Mouse (Mus musculus): ENCODE data around the gene Adgra3. TPM values are rescaled to one million over a fixed set of nuclear protein-coding genes. Genes with fewer than 3 reads are reported as not detected.
A peak's percentile ranks its signal among the peaks of the same experiment; 100 is the strongest.

Gene Adgra3
- polyA plus RNA-seq, 1 experiment: 16.2 TPM

DNA sequence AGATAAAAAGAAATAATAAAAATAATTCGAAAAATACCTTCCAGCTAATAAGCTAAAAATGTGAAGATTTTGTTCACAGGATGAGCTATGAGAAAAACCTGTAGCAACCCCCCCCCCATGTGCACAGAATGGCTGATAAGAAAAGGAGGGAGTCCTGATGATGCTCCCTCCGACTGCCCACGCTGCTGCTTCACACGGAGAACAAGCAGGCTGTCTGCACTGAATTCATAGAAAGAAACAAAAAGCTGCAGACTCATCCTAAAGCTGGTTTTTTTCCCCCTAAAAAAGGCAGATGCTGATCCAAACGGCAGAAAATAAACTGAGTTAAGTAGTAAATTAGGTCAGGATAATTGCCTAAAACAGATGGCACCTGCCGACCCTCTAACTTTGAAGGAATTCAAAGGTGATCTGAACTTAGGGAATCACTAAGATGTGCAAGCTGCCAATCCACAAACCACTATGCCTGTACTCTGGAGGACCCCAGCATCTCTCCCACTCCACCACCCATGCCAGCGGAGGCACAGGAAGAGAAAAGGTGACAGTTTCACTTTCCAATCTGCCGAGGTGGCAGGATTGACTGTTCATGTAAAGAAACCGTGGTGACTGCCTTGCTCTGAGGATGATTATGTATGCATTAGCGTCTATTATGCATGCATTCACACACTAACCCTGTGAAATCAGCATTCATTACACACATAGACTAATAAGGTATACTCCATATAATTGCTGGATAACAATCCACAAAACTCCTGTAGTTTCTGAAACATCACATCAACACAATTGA is 70.6 kb downstream of the Adgra3 start:
- 73% methylated on average over 10 of the region's 10 CpGs for WGBS
- no peak for DNase-seq (ENCODE audit: low read depth, low spot score)

DNA sequence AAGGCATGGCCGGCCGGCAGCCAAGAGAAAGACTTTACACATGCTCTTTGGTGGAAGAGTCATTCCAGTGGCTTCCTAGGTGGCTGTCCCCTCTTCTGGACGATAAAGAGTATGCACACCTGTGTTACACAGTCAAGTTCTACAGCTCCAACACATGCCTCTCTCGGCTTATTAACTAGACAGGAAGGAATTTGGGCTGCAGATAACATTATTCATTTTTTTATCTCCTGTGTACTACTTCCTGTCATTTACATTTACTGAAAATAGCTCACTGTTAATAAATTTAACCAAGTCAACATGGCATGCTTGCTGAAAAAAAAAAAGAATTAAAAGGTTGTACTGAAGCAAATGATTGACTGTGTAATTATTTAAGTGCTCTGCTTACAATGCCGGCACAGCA is 78.1 kb downstream of the Adgra3 start:
- 57% methylated on average over 5 of the region's 5 CpGs for WGBS
- no peak for DNase-seq (ENCODE audit: low read depth, low spot score)

DNA sequence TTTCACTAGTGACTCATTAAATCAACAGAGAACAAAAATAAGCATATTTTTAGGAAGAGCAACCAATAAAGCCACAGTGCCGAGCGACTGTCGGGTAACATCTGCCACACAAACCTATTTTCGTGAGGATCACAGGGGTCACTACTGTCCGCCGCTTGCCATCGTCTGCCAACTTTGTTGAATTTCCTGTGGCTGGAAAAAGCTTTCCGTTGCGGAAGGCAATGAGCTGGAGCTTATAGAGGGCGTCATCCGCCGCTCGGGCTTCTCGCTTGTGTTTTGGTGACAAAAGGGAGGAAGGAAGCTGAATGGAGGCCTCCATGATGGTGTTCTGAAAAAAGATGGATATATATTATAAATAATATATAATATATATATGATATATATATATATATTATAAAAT is 79.6 kb downstream of the Adgra3 start:
- 89% methylated on average over 14 of the region's 14 CpGs for WGBS
- no peak for DNase-seq (ENCODE audit: low read depth, low spot score)

DNA sequence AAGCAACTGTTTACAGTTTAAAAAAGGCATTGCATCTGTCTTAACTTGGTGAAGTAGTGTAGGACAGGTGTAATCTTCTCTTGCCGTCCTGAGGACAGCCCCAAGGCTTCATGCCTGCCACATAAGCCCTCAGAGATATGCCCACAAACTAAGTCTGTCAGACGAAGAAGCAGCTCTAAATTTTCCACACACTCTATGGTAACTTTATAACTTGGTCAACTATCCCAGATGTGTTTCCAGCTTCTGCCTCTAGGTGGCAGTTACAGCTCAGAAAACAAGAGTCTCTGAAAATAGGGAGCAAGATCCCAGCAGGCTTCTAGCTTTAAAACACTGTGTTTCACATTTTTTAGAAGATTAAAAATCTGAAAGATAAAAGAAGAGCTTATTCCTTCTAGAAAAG is 82.8 kb downstream of the Adgra3 start:
- 33% methylated on average over 2 of the region's 2 CpGs for WGBS
- peak; percentile 64 for DNase-seq (ENCODE audit: low read depth, low spot score)

DNA sequence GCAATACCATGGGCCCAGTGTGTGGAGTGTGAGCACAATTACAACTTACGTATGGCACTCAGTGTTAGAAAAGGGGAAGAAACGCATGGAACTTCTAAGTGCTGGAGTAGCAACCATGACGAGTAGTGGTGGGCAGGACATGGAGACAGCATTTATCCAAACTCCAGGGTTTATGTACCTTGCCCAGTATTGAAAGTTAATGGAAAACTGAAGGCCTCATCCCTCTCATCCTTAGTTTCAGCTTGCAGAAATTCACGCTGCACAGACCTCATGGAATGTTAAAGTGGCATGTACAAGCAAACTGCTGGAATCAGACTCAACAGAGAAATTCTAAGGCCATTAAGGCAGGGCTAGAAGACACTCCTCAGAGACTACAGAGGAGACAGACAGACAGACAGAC is 84.6 kb downstream of the Adgra3 start:
- WGBS: 93% methylated on average over 4 of the region's 4 CpGs
- DNase-seq (ENCODE audit: low read depth, low spot score): no peak

DNA sequence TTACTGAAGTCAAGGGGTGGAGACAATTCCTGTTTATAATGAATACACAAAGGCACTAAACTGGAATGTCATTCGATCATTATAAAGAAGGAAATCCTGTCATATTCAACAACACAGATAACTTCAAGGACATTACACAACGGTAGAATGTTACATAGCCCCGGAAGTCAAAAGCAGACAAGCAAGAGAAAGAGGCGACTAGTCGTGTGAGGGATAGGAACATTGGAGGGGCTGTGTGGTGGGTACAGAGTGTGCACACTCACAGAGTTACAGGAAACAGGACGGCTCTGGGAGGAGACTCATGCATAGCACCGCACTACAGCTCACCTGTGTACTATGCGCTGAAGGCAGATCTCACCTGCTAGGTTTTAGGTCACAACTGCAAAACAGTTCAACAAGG is 89.1 kb downstream of the Adgra3 start:
- 71% methylated on average over 8 of the region's 8 CpGs for WGBS
- DNase-seq (ENCODE audit: low read depth, low spot score): no peak

DNA sequence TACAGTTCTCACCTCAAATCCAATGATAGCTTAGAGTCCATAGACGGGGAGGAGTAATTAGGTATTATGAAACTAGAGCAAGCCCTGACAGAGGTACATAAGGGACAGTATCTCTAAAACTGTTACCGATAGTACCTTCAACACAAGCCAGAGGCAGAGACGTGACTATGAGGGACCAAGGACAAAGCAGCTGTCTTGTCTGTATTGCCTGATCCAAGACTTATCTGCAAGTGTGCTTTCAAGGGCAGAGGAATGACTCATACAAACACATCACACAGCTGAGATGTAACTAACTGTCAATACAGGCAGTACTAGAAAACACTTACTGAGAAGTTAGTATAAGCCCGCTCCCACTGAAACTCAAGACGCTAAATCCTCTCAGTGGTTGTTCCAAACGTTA is 91.1 kb downstream of the Adgra3 start:
- no peak for DNase-seq (ENCODE audit: low read depth, low spot score)
- whole genome bisulfite sequencing: 84% methylated on average over 6 of the region's 6 CpGs

DNA sequence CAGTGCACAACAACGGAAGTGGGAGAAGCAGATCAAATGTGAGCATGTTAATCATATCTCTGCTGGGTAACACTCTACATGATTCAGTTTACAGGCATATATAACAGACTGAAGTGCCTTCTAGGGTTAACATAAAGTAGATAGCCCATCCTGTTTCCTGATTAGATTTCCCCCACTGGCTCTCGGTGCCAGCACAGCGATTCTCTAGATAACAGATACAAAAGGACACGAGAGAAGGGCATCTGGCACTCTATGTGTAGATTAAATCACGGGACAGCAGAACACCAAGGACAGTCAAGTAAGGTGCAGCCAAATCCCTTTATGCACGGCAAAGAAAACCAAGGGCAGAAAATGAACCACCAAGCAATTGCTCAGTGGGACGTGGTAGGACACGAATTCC is 93.0 kb downstream of the Adgra3 start:
- no peak for DNase-seq (ENCODE audit: low read depth, low spot score)
- 74% methylated on average over 8 of the region's 8 CpGs for WGBS

DNA sequence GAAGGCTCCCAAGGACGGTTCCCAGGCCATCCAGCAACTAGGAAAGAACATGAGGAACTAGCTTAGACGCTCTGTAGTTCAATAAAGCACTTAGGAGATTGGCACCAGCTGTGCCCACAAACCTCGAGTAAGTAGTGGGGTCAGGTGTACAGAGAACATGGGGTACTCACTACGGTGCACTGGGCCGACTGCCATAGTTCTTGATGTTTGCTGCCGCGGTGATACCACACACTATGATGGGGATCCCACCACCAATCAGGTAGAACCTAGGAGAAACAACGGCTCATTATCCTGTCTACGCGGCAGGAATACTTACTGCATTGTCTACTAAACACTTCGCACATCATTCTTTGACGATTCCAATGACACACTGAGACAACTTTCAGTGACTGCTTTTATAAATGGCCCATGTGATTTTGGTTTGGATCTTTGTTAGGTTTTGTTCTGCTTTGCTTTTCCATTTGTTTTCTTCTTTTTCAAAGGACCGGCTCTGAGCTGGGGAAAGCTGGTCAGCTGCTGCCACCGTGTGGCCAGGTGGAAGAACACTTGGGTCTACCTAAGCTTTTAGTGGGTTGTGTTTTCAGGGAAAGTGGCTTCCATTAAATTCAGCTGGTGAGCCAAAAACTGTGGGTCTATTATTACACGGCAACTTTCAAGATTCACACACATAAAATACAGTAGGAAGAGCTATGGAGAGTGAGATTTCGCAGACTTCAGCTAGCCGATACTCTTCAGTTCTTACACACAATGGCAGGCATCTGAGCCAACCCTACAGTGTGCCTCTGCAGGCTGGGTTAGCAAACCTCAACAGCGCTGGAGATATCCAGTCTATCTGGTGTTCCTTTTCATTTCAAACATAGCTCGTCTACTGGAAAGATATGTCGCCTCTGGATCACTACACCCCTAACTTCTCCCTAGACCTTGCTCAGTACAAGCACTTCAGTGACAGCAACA is 97.1 kb downstream of the Adgra3 start:
- WGBS: 83% methylated on average over 20 of the region's 20 CpGs
- no peak for DNase-seq (ENCODE audit: low read depth, low spot score)

DNA sequence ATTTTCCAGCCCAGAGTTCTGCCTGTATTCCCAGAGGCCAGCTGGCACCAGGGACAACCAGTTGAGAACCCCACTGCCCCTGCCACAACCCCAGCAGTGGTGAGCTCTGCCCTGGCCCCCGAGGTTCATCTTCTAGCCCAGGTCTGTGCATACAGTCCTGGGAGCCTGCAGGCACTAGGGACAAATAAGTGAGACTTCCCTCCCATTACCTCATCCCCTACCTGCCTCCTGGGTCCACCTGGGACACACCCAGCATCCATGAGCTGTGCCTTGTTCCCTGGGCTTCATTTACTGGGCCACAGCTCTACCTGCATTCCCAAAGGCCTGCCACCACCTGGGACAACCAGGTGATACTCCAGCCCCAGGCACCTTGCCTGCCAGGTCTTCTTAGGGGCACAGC is 122.5 kb downstream of the Adgra3 start:
- DNase-seq (ENCODE audit: low read depth, low spot score): no peak
- 73% methylated on average over 1 of the region's 1 CpGs for WGBS

DNA sequence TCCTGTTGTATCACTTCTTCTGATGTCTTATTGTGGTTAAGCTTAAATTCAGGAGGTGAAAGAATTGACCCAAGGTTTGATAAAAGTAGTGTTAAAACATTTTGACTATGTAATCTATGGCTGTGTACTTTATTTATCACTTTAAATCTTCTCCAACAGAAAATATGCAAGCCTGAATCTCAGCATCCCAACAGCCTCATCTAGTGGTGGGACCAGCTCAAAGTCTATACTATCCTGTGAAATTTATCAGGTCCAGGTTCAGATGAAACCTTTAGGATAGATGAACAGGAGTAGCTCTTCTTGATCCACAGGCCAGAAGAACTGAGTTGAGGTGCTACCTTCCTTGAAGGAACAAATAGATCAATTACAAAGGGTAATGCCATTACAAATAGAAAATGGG is 134.1 kb downstream of the Adgra3 start:
- DNase-seq (ENCODE audit: low read depth, low spot score): no peak

DNA sequence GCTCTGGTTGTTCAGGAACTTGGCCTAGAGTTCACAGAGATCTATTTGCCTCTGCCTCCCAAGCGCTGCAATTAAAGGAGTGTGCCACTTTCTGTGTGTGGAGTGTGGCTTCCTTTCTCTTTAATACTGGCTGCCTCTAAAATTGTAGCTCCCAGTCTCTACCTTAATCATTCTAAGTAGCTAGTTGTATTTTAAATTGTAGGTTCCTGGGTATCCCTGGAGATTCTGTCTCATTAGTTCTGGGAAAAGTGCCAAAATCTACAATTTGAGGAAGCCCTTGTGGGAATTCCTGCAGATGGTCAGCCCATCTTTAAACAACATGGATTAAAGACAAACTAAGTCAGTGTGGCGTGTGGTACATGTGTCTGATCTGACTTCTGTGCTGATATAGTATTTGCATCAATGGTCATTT is 143.1 kb downstream of the Adgra3 start:
- whole genome bisulfite sequencing: 42% methylated on average over 2 of the region's 2 CpGs

More for the DNA sequence above, 143.1 kb downstream of the Adgra3 start:
- DNase-seq (ENCODE audit: low read depth, low spot score): no peak
